Mouse (Mus musculus) CH12.LX (cell line): ENCODE data around the gene Adora2b. TPM values are rescaled to one million over a fixed set of nuclear protein-coding genes. Genes with fewer than 3 reads are reported as not detected.

Experiments
- DNase-seq: peaks from one replicate; pipeline ENCODE4 v3.0.0-alpha.2; 2013; ENCODE audit errors: extremely low read depth
- H3K27ac ChIP-seq: 2 replicates; pipeline ENCODE4 v1.5.1; 2012; ENCODE audit warnings: low read depth, mild to moderate bottlenecking, control low read depth, moderate library complexity; ENCODE audit not compliant: insufficient read depth
- H3K27me3 ChIP-seq: replicated peaks from 2 replicates; pipeline ENCODE3; 2012; ENCODE audit warnings: inconsistent platforms
- H3K36me3 ChIP-seq, 2 experiments: replicated peaks in 1 of 2; 2 replicates each; pipeline versions ENCODE3 to v1.6.1; 2012; ENCODE audit warnings: inconsistent platforms in 1 of 2, low read length in 1 of 2, mild to moderate bottlenecking in 1 of 2, mixed read lengths in 1 of 2, moderate library complexity in 1 of 2; ENCODE audit not compliant: control insufficient read depth in 1 of 2, insufficient read depth in 1 of 2
- H3K4me1 ChIP-seq, 2 experiments: 2 replicates each; pipeline ENCODE4 v1.6.1; 2012; ENCODE audit warnings: inconsistent platforms in 1 of 2, moderate library complexity in 1 of 2; ENCODE audit not compliant: insufficient read depth in 2 of 2, control insufficient read depth in 1 of 2
- H3K4me2 ChIP-seq: 2 replicates; pipeline ENCODE4 v1.6.1; 2012; ENCODE audit warnings: low read depth, mild to moderate bottlenecking, control low read depth; ENCODE audit not compliant: poor library complexity, insufficient read depth, severe bottlenecking
- H3K4me3 ChIP-seq, 3 experiments: fragments of 150-350 bp in 1 of 3; sonication (generic) in 1 of 3; replicated peaks in 1 of 3; 2 replicates each; pipeline versions ENCODE3 to v1.5.1; 2011 to 2012; ENCODE audit warnings: low read depth in 2 of 3, low read length in 2 of 3, mild to moderate bottlenecking in 2 of 3, moderate library complexity in 2 of 3, control low read depth in 1 of 3, improper control_type of control experiment in 1 of 3, inconsistent platforms in 1 of 3, mixed read lengths in 1 of 3; ENCODE audit not compliant: poor library complexity in 1 of 3
- H3K79me2 ChIP-seq: replicated peaks from 2 replicates; pipeline ENCODE4 v1.6.1; 2012; ENCODE audit warnings: mild to moderate bottlenecking, moderate library complexity; ENCODE audit not compliant: control insufficient read depth, poor library complexity, insufficient read depth, severe bottlenecking; ENCODE audit errors: extremely low read depth
- H3K9ac ChIP-seq: 2 replicates; pipeline ENCODE4 v1.6.1; 2012; ENCODE audit warnings: low read depth, mild to moderate bottlenecking, control low read depth, moderate library complexity; ENCODE audit not compliant: insufficient read depth
- H3K9me3 ChIP-seq: replicated peaks from 2 replicates; pipeline ENCODE3; 2012; ENCODE audit warnings: low read length, inconsistent platforms, mixed read lengths
- BHLHE40 ChIP-seq: IDR thresholded peaks from 2 replicates; pipeline ENCODE4 v1.6.1; 2011; ENCODE audit warnings: mild to moderate bottlenecking, low read depth, low read length, improper control_type of control experiment
- CHD1 ChIP-seq: IDR thresholded peaks from 2 replicates; pipeline ENCODE4 v1.6.1; 2012; ENCODE audit warnings: low read depth, low read length, improper control_type of control experiment, inconsistent platforms
- CHD2 ChIP-seq: IDR thresholded peaks from 2 replicates; pipeline ENCODE4 v1.6.1; 2011; ENCODE audit warnings: low read length, improper control_type of control experiment
- E2F4 ChIP-seq: IDR thresholded peaks from 2 replicates; pipeline ENCODE4 v1.6.1; 2011; ENCODE audit warnings: low read depth, low read length, improper control_type of control experiment; ENCODE audit not compliant: insufficient replicate concordance
- ELF1 ChIP-seq: IDR thresholded peaks from 2 replicates; pipeline ENCODE4 v1.6.1; 2014; ENCODE audit warnings: low read depth, mild to moderate bottlenecking, inconsistent platforms, low read length, improper control_type of control experiment
- ETS1 ChIP-seq: conservative IDR thresholded peaks from 2 replicates; pipeline ENCODE4 v1.6.1; 2012; ENCODE audit warnings: low read depth, mild to moderate bottlenecking, inconsistent platforms, low read length, improper control_type of control experiment, moderate library complexity
- GABPA ChIP-seq: IDR thresholded peaks from 2 replicates; pipeline ENCODE4 v1.6.1; 2012; ENCODE audit warnings: low read depth, low read length, improper control_type of control experiment, inconsistent platforms; ENCODE audit not compliant: insufficient replicate concordance
- JUN ChIP-seq: IDR thresholded peaks from 2 replicates; pipeline ENCODE4 v1.6.1; 2011; ENCODE audit warnings: low read depth, mild to moderate bottlenecking, low read length, improper control_type of control experiment, moderate library complexity; ENCODE audit not compliant: insufficient read depth
- JUND ChIP-seq: conservative IDR thresholded peaks from 2 replicates; pipeline ENCODE4 v1.6.1; 2011; ENCODE audit warnings: low read depth, low read length, improper control_type of control experiment
- KAT2A ChIP-seq: IDR thresholded peaks from 2 replicates; pipeline ENCODE4 v1.6.1; 2012; ENCODE audit warnings: low read length, improper control_type of control experiment, inconsistent platforms; ENCODE audit not compliant: insufficient replicate concordance
- MAFK ChIP-seq: IDR thresholded peaks from 2 replicates; pipeline ENCODE4 v1.6.1; 2011; ENCODE audit warnings: low read length, improper control_type of control experiment; ENCODE audit not compliant: insufficient replicate concordance
- MAX ChIP-seq: IDR thresholded peaks from 2 replicates; pipeline ENCODE4 v1.6.1; 2011; ENCODE audit warnings: low read length, improper control_type of control experiment
- MEF2A ChIP-seq: IDR thresholded peaks from 2 replicates; pipeline ENCODE4 v1.6.1; 2014; ENCODE audit warnings: low read depth, mild to moderate bottlenecking, inconsistent platforms, low read length, improper control_type of control experiment, borderline replicate concordance
- MXI1 ChIP-seq: IDR thresholded peaks from 2 replicates; pipeline ENCODE4 v1.6.1; 2011; ENCODE audit warnings: mild to moderate bottlenecking, low read depth, low read length, improper control_type of control experiment
- NELFE ChIP-seq: IDR thresholded peaks from 2 replicates; pipeline ENCODE4 v1.6.1; 2011; ENCODE audit warnings: low read depth, low read length, improper control_type of control experiment
- POLR2AphosphoS2 ChIP-seq: IDR thresholded peaks from 2 replicates; pipeline ENCODE4 v1.6.1; 2011; ENCODE audit warnings: low read depth, low read length, improper control_type of control experiment
- RAD21 ChIP-seq: IDR thresholded peaks from 2 replicates; pipeline ENCODE4 v1.6.1; 2011; ENCODE audit warnings: low read depth, mild to moderate bottlenecking, low read length, improper control_type of control experiment, moderate library complexity
- RCOR1 ChIP-seq: conservative IDR thresholded peaks from 2 replicates; pipeline ENCODE4 v1.6.1; 2012; ENCODE audit warnings: low read depth, mild to moderate bottlenecking, inconsistent platforms, low read length, improper control_type of control experiment
- SIN3A ChIP-seq: IDR thresholded peaks from 2 replicates; pipeline ENCODE4 v1.6.1; 2012; ENCODE audit warnings: low read length, improper control_type of control experiment, inconsistent platforms
- TCF12 ChIP-seq: IDR thresholded peaks from 2 replicates; pipeline ENCODE4 v1.6.1; 2014; ENCODE audit warnings: low read depth, mild to moderate bottlenecking, inconsistent platforms, low read length, improper control_type of control experiment
- UBTF ChIP-seq: IDR thresholded peaks from 2 replicates; pipeline ENCODE4 v1.6.1; 2012; ENCODE audit warnings: low read depth, mild to moderate bottlenecking, inconsistent platforms, low read length, improper control_type of control experiment, moderate library complexity
- ZC3H11A ChIP-seq: IDR thresholded peaks from 2 replicates; pipeline ENCODE4 v1.6.1; 2012; ENCODE audit warnings: low read depth, mild to moderate bottlenecking, inconsistent platforms, low read length, improper control_type of control experiment
- dilution Hi-C: fragments of 300-500 bp; cut with MboI; formaldehyde crosslinking; loops from 2 replicates; pipeline ENCODE4 v1.14.3; 2020; ENCODE audit warnings: low sequenced_read_pairs; ENCODE audit not compliant: extremely low pct_unique_long_range_greater_than_20kb, extremely low pct_ligation_motif_present
- in situ Hi-C: fragments of 300-500 bp; cut with MboI; formaldehyde crosslinking; loops from 3 replicates; pipeline ENCODE4 v1.14.3; 2019; ENCODE audit warnings: low sequenced_read_pairs, low pct_ligation_motif_present, low pct_unique_long_range_greater_than_20kb, mixed read lengths
- polyA plus RNA-seq: library from polyadenylated mRNA; unstranded; fragments of >175 nt; gene quantifications from 2 replicates; pipeline ENCODE4 v1.2.1, GENCODE M21; 2012; ENCODE audit warnings: low read depth; ENCODE audit not compliant: insufficient read length
- total RNA-seq, 2 experiments: library from RNA; depleted of rRNA; stranded (reverse); fragments of 300-350 nt in 1 of 2; fragments of >200 nt in 1 of 2; gene quantifications; 2 replicates each; pipeline ENCODE4 v1.2.3; 2012 to 2014

Adora2b gene
- total and polyA plus RNA-seq, 3 experiments, result 0.77 to 1.7 (median 0.87) TPM

DNA sequence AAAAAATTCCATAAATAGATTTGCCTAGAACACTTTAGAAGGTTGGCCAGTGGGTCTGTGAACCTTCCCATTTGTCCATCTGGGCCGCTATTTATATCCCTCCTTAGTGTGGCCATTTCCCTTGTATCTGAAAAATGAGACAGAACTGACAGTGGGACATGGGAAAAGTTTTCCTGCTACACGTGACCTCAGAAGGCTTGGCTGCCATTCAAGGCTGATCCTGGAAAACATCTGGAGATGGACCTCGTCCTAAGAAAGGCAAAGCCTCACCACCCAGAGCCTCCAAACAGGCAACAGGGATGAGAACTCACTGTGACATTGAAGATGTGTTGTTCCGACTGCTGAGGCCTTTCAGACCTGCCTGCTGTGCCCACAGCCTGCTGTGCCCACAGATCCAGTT is 24.0 kb upstream of the Adora2b start:
- Histone ChIP-seq H3K36me3 (no peaks in the 10 kb centered on the region), H3K27ac (no peak overlapping the region), H3K9ac (no peak overlapping the region), H3K4me2 (no peak overlapping the region), H3K27me3 (no peaks in the 10 kb centered on the region)
- no peak for DNase-seq
- dilution Hi-C loops, result no loop called here
- TF ChIP-seq MEF2A (no peak), E2F4 (no peak), RCOR1 (no peak), SIN3A (no peak), MXI1 (no peak), KAT2A (no peak), NELFE (no peak), UBTF (no peak), RAD21 (no peak), ETS1 (no peak), ELF1 (no peak), BHLHE40 (no peak), MAX (no peak), GABPA (no peak), JUN (no peak), ZC3H11A (no peak), JUND (no peak), TCF12 (no peak), CHD2 (no peak), MAFK (no peak)
- TF ChIP-seq, all 38 proteins: peak for 0
- Histone ChIP-seq H3K4me1 (peaks cover 45 to 63% of the 10 kb centered on the region in 2 experiments), H3K79me2 (no peaks in the 10 kb centered on the region), H3K9me3 (no peaks in the 10 kb centered on the region), H3K4me3 (no peak overlapping the region)
- in situ Hi-C loops, result no loop called here

DNA sequence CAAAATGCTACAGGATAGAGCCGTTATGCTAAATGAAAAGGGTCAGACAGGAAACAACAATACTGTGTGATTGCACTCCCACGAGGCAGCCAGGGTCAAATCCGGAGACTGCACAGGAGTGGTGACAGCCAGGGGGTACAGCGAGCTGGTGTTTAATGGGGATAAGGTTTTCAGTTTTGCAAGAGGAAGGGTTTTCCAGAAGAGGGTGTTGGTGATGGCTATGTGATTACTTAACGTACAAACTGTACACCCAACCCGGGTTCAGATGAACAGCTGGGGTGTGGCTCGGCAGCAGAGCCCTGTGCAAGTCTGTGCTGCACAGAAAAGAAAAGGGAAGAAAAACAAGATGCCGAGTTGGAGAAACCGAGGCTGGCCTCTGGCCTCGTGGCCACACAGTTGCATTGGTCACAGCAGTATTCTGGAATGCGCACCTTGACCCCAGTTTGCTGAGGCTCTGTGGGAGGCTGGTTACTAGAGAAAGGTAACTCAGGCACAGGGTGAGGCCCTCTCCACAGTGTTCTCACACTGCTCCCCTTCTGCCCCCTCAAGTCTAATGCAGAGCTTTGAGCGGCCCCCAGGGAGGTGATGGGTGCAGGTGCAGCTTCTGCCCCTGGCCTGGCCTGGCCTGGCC is 8.0 kb upstream of the Adora2b start:
- in situ Hi-C loops (no loop called here), dilution Hi-C loops (no loop called here)
- no peak overlapping the region for H3K9ac ChIP-seq
- no peaks in the 10 kb centered on the region for H3K79me2 ChIP-seq
- H3K4me3 ChIP-seq, result no peak overlapping the region
- peaks cover 4% of the 10 kb centered on the region for H3K27me3 ChIP-seq
- H3K27ac ChIP-seq, result no peak overlapping the region
- H3K4me1 ChIP-seq, result 0 out of 4 replicates have a peak, but pooled peaks cover 0 to 3% of the 10 kb centered on the region in 2 experiments
- H3K9me3 ChIP-seq, result peaks cover 10% of the 10 kb centered on the region
- TF ChIP-seq ZC3H11A (no peak), TCF12 (no peak), E2F4 (no peak), MEF2A (no peak), CHD1 (no peak), POLR2AphosphoS2 (no peak), ETS1 (no peak)
- H3K4me2 ChIP-seq, result no peak overlapping the region
- H3K36me3 ChIP-seq, result no peaks in the 10 kb centered on the region
- DNase-seq, result no peak
